Mouse (Mus musculus): ENCODE measurements around the gene Ttc30a1. TPM values are rescaled to one million over a fixed set of nuclear protein-coding genes. Genes with fewer than 3 reads are reported as not detected.
A peak's percentile ranks its signal among the peaks of the same experiment; 100 is the strongest.

The Ttc30a1 gene
- total and polyA plus RNA-seq, 2 experiments from 2014 or later, result 4.8 to 11.4 TPM

- DNase-seq (ENCODE audit: low spot score) (no peak), ATAC-seq (no peak)
- 96% methylated on average over 11 of the region's 11 CpGs for WGBS
- Histone ChIP-seq H3K4me3 (ENCODE audit: low read length) (no peak overlapping the region), H3K36me3 (ENCODE audit: insufficient read depth, low read length) (no peaks in the 10 kb centered on the region), H3K4me1 (ENCODE audit: insufficient read depth, low read length) (no peaks in the 10 kb centered on the region), H3K9ac (replicated peaks; ENCODE audit: low read length) (no peak overlapping the region), H3K4me2 (ENCODE audit: low read depth, low read length) (no peak overlapping the region), H3K27ac (no peak overlapping the region), H3K9me3 (ENCODE audit: low read length) (no peaks in the 10 kb centered on the region), H3K27me3 (ENCODE audit: insufficient read depth, low read length) (no peaks in the 10 kb centered on the region)
- no peak for TF ChIP-seq CTCF (IDR thresholded peaks at IDR 0.05; ENCODE audit: low read depth)
Observed at GRCm38 (mm10) chr2:75994841-75995240, 13.1 kb upstream of the Ttc30a1 start.

- H3K4me2 ChIP-seq (ENCODE audit: low read depth, low read length), result no peak overlapping the region
- H3K9me3 ChIP-seq (ENCODE audit: low read length), result no peaks in the 10 kb centered on the region
- H3K4me1 ChIP-seq (ENCODE audit: insufficient read depth, low read length), result no peaks in the 10 kb centered on the region
- H3K36me3 ChIP-seq (ENCODE audit: insufficient read depth, low read length), result no peaks in the 10 kb centered on the region
- H3K9ac ChIP-seq (replicated peaks; ENCODE audit: low read length), result no peak overlapping the region
- no peaks in the 10 kb centered on the region for H3K27me3 ChIP-seq (ENCODE audit: insufficient read depth, low read length)
- no peak for ATAC-seq
- no peak overlapping the region for H3K27ac ChIP-seq
- H3K4me3 ChIP-seq (ENCODE audit: low read length), result no peak overlapping the region
- 55% methylated on average over 6 of the region's 6 CpGs for WGBS
- no peak for TF ChIP-seq CTCF (IDR thresholded peaks at IDR 0.05; ENCODE audit: low read depth)
- no peak for DNase-seq (ENCODE audit: low spot score)
Observed at GRCm38 (mm10) chr2:75991581-75992205, 9.9 kb upstream of the Ttc30a1 start.

- no peaks in the 10 kb centered on the region for H3K36me3 ChIP-seq (ENCODE audit: insufficient read depth, low read length)
- H3K4me1 ChIP-seq (ENCODE audit: insufficient read depth, low read length), result no peaks in the 10 kb centered on the region
- H3K27ac ChIP-seq, result no peak overlapping the region
- H3K4me2 ChIP-seq (ENCODE audit: low read depth, low read length), result no peak overlapping the region
- no peaks in the 10 kb centered on the region for H3K9me3 ChIP-seq (ENCODE audit: low read length)
- peak; percentile 77 for TF ChIP-seq CTCF (IDR thresholded peaks at IDR 0.05; ENCODE audit: low read depth)
- H3K27me3 ChIP-seq (ENCODE audit: insufficient read depth, low read length), result no peaks in the 10 kb centered on the region
- 51% methylated on average over 13 of the region's 13 CpGs for WGBS
- ATAC-seq (peak; percentile 60), DNase-seq (ENCODE audit: low spot score) (peak; percentile 70)
- H3K4me3 ChIP-seq (ENCODE audit: low read length), result no peak overlapping the region
- no peak overlapping the region for H3K9ac ChIP-seq (replicated peaks; ENCODE audit: low read length)
Observed at GRCm38 (mm10) chr2:75990885-75991539, 9.2 kb upstream of the Ttc30a1 start.

DNA sequence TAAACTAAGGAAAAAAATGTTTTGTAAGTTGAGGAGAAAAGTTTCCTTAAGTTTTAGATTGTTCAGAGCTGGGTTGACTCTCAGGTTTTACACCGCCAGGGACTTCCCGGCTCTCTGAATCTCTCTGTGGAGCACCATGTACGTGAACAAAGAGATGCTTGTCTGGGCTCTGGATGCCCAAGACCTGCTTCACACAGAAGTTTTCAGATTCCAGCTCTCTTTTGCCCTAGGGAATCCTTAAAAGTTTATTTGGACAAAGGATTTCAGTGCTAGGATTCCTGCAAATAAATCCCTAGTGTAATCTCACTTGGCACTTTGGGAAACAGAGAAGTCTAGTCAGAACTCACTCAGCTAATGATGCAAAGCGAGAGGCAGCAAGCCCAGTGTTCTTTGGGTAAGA is 7.9 kb upstream of the Ttc30a1 start:
- Histone ChIP-seq H3K4me2 (ENCODE audit: low read depth, low read length) (no peak overlapping the region), H3K9ac (replicated peaks; ENCODE audit: low read length) (no peak overlapping the region), H3K36me3 (ENCODE audit: insufficient read depth, low read length) (no peaks in the 10 kb centered on the region), H3K4me3 (ENCODE audit: low read length) (no peak overlapping the region), H3K9me3 (ENCODE audit: low read length) (no peaks in the 10 kb centered on the region), H3K4me1 (ENCODE audit: insufficient read depth, low read length) (no peaks in the 10 kb centered on the region), H3K27ac (0 out of 2 replicates have a peak overlapping the region, but pooled peaks have one; percentile 76), H3K27me3 (ENCODE audit: insufficient read depth, low read length) (no peaks in the 10 kb centered on the region)
- TF ChIP-seq CTCF (IDR thresholded peaks at IDR 0.05; ENCODE audit: low read depth), result no peak
- ATAC-seq (no peak), DNase-seq (ENCODE audit: low spot score) (no peak)
- WGBS, result 54% methylated on average over 4 of the region's 4 CpGs

DNA sequence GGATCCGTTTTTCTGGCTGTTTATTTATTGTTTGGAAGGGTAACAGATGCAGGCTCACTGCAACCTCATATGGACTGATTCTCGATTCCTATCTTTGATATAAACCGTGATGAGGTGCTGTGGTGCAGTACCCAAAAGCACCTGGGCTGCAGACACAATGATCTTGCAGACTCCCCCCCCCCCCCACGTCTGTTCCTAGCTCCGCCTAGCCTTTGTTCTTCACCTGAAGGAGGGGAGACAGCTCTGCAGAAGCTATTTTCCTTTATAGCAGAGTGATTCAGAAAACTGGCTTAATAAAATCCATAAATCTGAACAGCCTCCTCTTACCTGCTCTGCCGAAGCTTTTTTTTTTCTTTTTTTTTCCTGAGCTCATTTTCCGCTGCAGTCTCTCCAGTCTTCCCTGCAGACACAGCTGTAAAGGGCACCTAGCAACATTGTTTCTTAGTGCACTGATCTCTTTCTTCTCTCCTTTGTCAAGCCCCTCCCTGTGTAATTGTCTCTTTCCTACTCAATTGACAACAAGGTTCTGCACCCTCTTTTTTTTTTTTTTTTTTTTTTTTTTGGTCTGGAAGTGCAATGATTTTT is 7.1 kb upstream of the Ttc30a1 start:
- no peaks in the 10 kb centered on the region for H3K27me3 ChIP-seq (ENCODE audit: insufficient read depth, low read length)
- WGBS, result 29% methylated on average over 7 of the region's 7 CpGs
- DNase-seq (ENCODE audit: low spot score) (peak; percentile 48), ATAC-seq (peak; percentile 78)
- H3K36me3 ChIP-seq (ENCODE audit: insufficient read depth, low read length), result no peaks in the 10 kb centered on the region
- H3K9me3 ChIP-seq (ENCODE audit: low read length), result no peaks in the 10 kb centered on the region
- TF ChIP-seq CTCF (IDR thresholded peaks at IDR 0.05; ENCODE audit: low read depth), result peak; percentile 31
- H3K9ac ChIP-seq (replicated peaks; ENCODE audit: low read length), result peak overlapping the region; percentile 37
- H3K4me1 ChIP-seq (ENCODE audit: insufficient read depth, low read length), result no peaks in the 10 kb centered on the region
- peak overlapping the region; percentile 33 for H3K4me2 ChIP-seq (ENCODE audit: low read depth, low read length)
- no peak overlapping the region for H3K4me3 ChIP-seq (ENCODE audit: low read length)
- H3K27ac ChIP-seq, result peak overlapping the region; percentile 76

DNA sequence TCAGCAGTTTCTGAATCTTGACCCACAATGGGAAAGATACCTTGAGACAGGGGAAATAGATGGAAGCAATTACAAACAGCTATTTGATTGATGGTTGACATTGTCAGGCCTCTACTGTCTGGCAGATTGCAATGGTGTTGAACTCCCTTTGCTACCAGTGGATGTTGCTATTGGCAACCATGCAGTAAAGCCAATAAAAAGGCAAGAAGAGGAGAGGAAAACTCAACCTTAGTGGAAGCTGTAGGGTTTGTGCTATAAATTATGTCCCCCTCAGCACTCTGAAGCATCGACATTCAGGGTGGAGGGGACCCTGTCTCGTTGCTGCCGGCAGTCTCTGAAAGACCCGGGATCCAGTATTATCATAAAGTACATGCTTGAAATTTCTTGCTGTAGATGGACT is 6.6 kb upstream of the Ttc30a1 start:
- Histone ChIP-seq H3K36me3 (ENCODE audit: insufficient read depth, low read length) (no peaks in the 10 kb centered on the region), H3K4me2 (ENCODE audit: low read depth, low read length) (peak overlapping the region; percentile 33; the same call in 1 of the 2 replicates), H3K9me3 (ENCODE audit: low read length) (no peaks in the 10 kb centered on the region), H3K9ac (replicated peaks; ENCODE audit: low read length) (peak overlapping the region; percentile 37), H3K27me3 (ENCODE audit: insufficient read depth, low read length) (no peaks in the 10 kb centered on the region), H3K4me3 (ENCODE audit: low read length) (no peak overlapping the region), H3K27ac (peak overlapping the region; percentile 76), H3K4me1 (ENCODE audit: insufficient read depth, low read length) (no peaks in the 10 kb centered on the region)
- peak; percentile 52 for ATAC-seq
- WGBS, result 31% methylated on average over 4 of the region's 4 CpGs
- DNase-seq (ENCODE audit: low spot score), result peak; percentile 64
- TF ChIP-seq CTCF (IDR thresholded peaks at IDR 0.05; ENCODE audit: low read depth), result no peak

GRCm38 (mm10) chr2:75987739-75988138 is 6.0 kb upstream of the Ttc30a1 start:
- no peak for DNase-seq (ENCODE audit: low spot score)
- Histone ChIP-seq H3K36me3 (ENCODE audit: insufficient read depth, low read length) (no peaks in the 10 kb centered on the region), H3K27ac (peak overlapping the region; percentile 76), H3K9ac (replicated peaks; ENCODE audit: low read length) (no peak overlapping the region), H3K9me3 (ENCODE audit: low read length) (no peaks in the 10 kb centered on the region), H3K27me3 (ENCODE audit: insufficient read depth, low read length) (no peaks in the 10 kb centered on the region), H3K4me1 (ENCODE audit: insufficient read depth, low read length) (no peaks in the 10 kb centered on the region), H3K4me3 (ENCODE audit: low read length) (no peak overlapping the region), H3K4me2 (ENCODE audit: low read depth, low read length) (no peak overlapping the region)
- ATAC-seq, result no peak
- TF ChIP-seq CTCF (IDR thresholded peaks at IDR 0.05; ENCODE audit: low read depth), result no peak
- 55% methylated on average over 9 of the region's 9 CpGs for WGBS

Data from hindbrain, postnatal 0 days (tissue).